Mouse (Mus musculus): ENCODE measurements around the gene Gm364.

Gm364 gene

GRCm38 (mm10) chrX:57408769-57409168 lies at the start of gene Gm364:
TSS of gene Gm364 (plus strand) at chrX:57409154.
- DNase-seq = no peak

- DNase-seq = no peak
These were observed 49.6 kb upstream of the Gm364 start for GRCm38 (mm10) chrX:57359316-57359715.

GRCm38 (mm10) chrX:57364891-57365569 lies 43.9 kb upstream of the Gm364 start:
- no peak for DNase-seq

- DNase-seq = no peak
These were observed 36.0 kb upstream of the Gm364 start for GRCm38 (mm10) chrX:57372965-57373364.

- DNase-seq = no peak
These were observed 35.4 kb upstream of the Gm364 start for GRCm38 (mm10) chrX:57373543-57373942.

- DNase-seq = no peak
These were observed 34.9 kb upstream of the Gm364 start for GRCm38 (mm10) chrX:57374029-57374428.

GRCm38 (mm10) chrX:57377096-57377495 lies 31.9 kb upstream of the Gm364 start:
- DNase-seq = no peak

GRCm38 (mm10) chrX:57378579-57378978 lies 30.4 kb upstream of the Gm364 start:
- DNase-seq = no peak

- no peak for DNase-seq
These were observed 28.0 kb upstream of the Gm364 start for GRCm38 (mm10) chrX:57380915-57381314.

- peak; percentile 78 to 80 for DNase-seq
These were observed 16.3 kb upstream of the Gm364 start, which contains the start of gene Rbmx for GRCm38 (mm10) chrX:57392367-57393246. TSS of gene Rbmx (minus strand) at chrX:57393036.

- DNase-seq = no peak
These were observed 15.5 kb upstream of the Gm364 start for GRCm38 (mm10) chrX:57393412-57393811.

GRCm38 (mm10) chrX:57401388-57401787 lies 7.6 kb upstream of the Gm364 start:
- no peak for DNase-seq

GRCm38 (mm10) chrX:57403651-57404050 lies 5.3 kb upstream of the Gm364 start:
- peak; percentile 29 to 36 for DNase-seq

GRCm38 (mm10) chrX:57431610-57432009 lies 22.7 kb downstream of the Gm364 start:
- no peak for DNase-seq

GRCm38 (mm10) chrX:57433897-57434296 lies 24.9 kb downstream of the Gm364 start:
- DNase-seq = no peak

- no peak for DNase-seq
These were observed 94.7 kb downstream of the Gm364 start, which contains the start of gene Gpr101 for GRCm38 (mm10) chrX:57503634-57504033. TSS of gene Gpr101 (minus strand) at chrX:57503757.

GRCm38 (mm10) chrX:57506247-57506646 lies 97.3 kb downstream of the Gm364 start:
- no peak for DNase-seq

- no peak for DNase-seq
These were observed 112.5 kb downstream of the Gm364 start for GRCm38 (mm10) chrX:57521117-57522095.
